Mouse (Mus musculus): ENCODE data around the gene Abhd8.

DNA sequence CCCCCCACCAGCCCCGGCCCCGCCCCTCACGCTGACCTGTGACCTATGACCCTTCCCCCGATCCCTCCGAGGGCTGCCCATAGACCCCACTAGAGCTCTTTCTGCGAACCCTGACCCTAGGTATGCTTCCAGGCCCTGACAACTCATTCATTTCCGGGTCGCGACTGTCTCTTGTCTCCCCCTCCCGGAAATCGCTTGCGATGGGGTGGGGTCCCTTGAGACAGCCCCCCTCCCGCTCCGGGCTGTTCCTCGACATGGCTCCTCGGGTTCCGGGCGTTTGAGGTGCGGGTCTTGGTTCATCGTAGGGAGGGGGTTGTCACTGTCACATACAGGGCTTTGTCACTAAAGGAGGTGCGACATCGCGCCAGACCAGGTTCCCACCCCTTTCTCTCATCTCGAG is 6.0 kb upstream of the Abhd8 start:
- no peak for TF ChIP-seq CTCF (IDR thresholded peaks at IDR 0.05; ENCODE audit: control insufficient read depth, insufficient read depth, insufficient read length)
- no peak for TF ChIP-seq MAX (IDR thresholded peaks at IDR 0.05)
- no peak for TF ChIP-seq USF1 (IDR thresholded peaks at IDR 0.05; ENCODE audit: low read depth)
- TF ChIP-seq MYOD1 (IDR thresholded peaks at IDR 0.05; ENCODE audit: control insufficient read depth, insufficient read length, low read depth) = no peak

All from C2C12 (cell line).